Mouse (Mus musculus) heart, adult 2 months (tissue): ENCODE measurements around the gene Gpkow.

Experiments
- CTCF ChIP-seq: fragments of 200-600 bp; IDR thresholded peaks from 2 replicates; pipeline ENCODE4 v1.8.1; 2022; ENCODE audit warnings: antibody characterized with exemption, mild to moderate bottlenecking, moderate library complexity
- POLR2A ChIP-seq: fragments of 200-500 bp; IDR thresholded peaks from 2 replicates; pipeline ENCODE4 v1.6.1; 2011; ENCODE audit warnings: mild to moderate bottlenecking, low read depth, low read length, control low read depth; ENCODE audit not compliant: insufficient read depth

DNA sequence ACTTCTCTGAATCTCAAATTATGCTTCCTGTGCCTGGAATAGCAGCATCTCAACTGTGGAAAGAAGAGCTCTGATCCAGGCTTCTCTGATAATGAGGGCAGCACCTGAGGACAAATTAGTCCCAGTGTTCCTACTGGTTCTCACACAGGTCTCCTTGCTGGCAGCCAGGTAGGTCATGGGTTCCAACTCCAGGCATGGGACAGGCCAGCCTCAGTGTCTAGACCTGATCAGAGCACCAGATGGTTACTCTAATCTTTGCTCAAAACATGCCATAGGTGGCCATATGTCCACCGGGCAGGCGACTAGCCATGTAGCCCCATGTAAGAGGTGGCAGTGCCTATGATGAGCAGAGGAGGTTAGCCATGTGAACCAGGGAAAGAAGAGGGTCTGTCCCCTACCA, 8.6 kb upstream of the Gpkow start:
- TF ChIP-seq CTCF (no peak), POLR2A (no peak)
